Mouse (Mus musculus) ES-E14 (cell line): Measurements from ENCODE around the gene Olfr508. TPM values are rescaled to one million over a fixed set of nuclear protein-coding genes. Genes with fewer than 3 reads are reported as not detected.
"Not testable (repeated sequence)": the region's sequence is repeated elsewhere in the genome, so short reads cannot be mapped to it uniquely, and the experiment has no call there.

Source experiments
- DNase-seq: peaks from one replicate; pipeline ENCODE4 v3.0.0-alpha.2; 2013; ENCODE audit warnings: low read depth, low spot score
- H3K27ac ChIP-seq: 2 replicates; pipeline ENCODE4 v1.5.1; 2012; ENCODE audit warnings: low read depth, mild to moderate bottlenecking, low read length, moderate library complexity, mixed read lengths; ENCODE audit not compliant: poor library complexity, insufficient read depth, severe bottlenecking
- H3K36me3 ChIP-seq: 2 replicates; pipeline ENCODE4 v1.6.1; 2012; ENCODE audit warnings: mild to moderate bottlenecking, low read length, moderate library complexity, mixed read lengths; ENCODE audit not compliant: control insufficient read depth, poor library complexity, insufficient read depth, severe bottlenecking
- H3K4me1 ChIP-seq, 2 experiments: fragments of 150-350 bp in 1 of 2; sonication (generic) in 1 of 2; 2 replicates each; pipeline ENCODE4 v1.6.1; 2012; ENCODE audit warnings: low read length in 2 of 2, mild to moderate bottlenecking in 1 of 2, mixed read lengths in 1 of 2; ENCODE audit not compliant: control insufficient read depth in 2 of 2, insufficient read depth in 2 of 2, poor library complexity in 1 of 2
- H3K4me3 ChIP-seq, 2 experiments: fragments of 150-350 bp in 1 of 2; sonication (generic) in 1 of 2; 2 replicates each; pipeline ENCODE4 v1.5.1; 2012; ENCODE audit warnings: low read length in 2 of 2, low read depth in 1 of 2, mild to moderate bottlenecking in 1 of 2, mixed read lengths in 1 of 2; ENCODE audit not compliant: insufficient read depth in 1 of 2, poor library complexity in 1 of 2, severe bottlenecking in 1 of 2
- H3K9ac ChIP-seq: 2 replicates; pipeline ENCODE4 v1.6.1; 2012; ENCODE audit warnings: low read depth, mild to moderate bottlenecking, low read length, mixed read lengths; ENCODE audit not compliant: poor library complexity, insufficient read depth, severe bottlenecking
- H3K9me3 ChIP-seq: fragments of 150-350 bp; sonication (generic); 2 replicates; pipeline ENCODE4 v1.6.1; 2012; ENCODE audit warnings: low read depth, mild to moderate bottlenecking, low read length; ENCODE audit not compliant: control insufficient read depth, insufficient read depth
- CHD2 ChIP-seq: IDR thresholded peaks from 2 replicates; pipeline ENCODE4 v1.6.1; 2014; ENCODE audit warnings: mild to moderate bottlenecking, low read depth, low read length, inconsistent platforms
- HCFC1 ChIP-seq: IDR thresholded peaks from 2 replicates; pipeline ENCODE4 v1.6.1; 2012; ENCODE audit warnings: low read length, inconsistent platforms, borderline replicate concordance; ENCODE audit not compliant: insufficient read depth
- MAFK ChIP-seq: IDR thresholded peaks from 2 replicates; pipeline ENCODE4 v1.6.1; 2014; ENCODE audit warnings: mild to moderate bottlenecking, low read depth, low read length, inconsistent platforms; ENCODE audit not compliant: insufficient read depth
- ZC3H11A ChIP-seq: IDR thresholded peaks from 2 replicates; pipeline ENCODE4 v1.6.1; 2012; ENCODE audit warnings: low read depth, mild to moderate bottlenecking, inconsistent platforms, low read length, borderline replicate concordance
- ZNF384 ChIP-seq: IDR thresholded peaks from 2 replicates; pipeline ENCODE4 v1.6.1; 2012; ENCODE audit warnings: low read depth, low read length, inconsistent platforms
- in situ Hi-C, 2 experiments: fragments of 600-800 bp; cut with MboI; formaldehyde crosslinking; loops; one replicate each; pipeline ENCODE4 v1.15.1; 2025; ENCODE audit warnings: low sequenced_read_pairs in 2 of 2, inconsistent platforms in 1 of 2; ENCODE audit not compliant: unreplicated experiment in 2 of 2
- total RNA-seq: library from RNA; depleted of rRNA; stranded (reverse); fragments of 300-350 nt; gene quantifications from 2 replicates; pipeline ENCODE4 v1.2.3, GENCODE M21; 2012

The Olfr508 gene
- total RNA-seq, 1 experiment = not detected

DNA sequence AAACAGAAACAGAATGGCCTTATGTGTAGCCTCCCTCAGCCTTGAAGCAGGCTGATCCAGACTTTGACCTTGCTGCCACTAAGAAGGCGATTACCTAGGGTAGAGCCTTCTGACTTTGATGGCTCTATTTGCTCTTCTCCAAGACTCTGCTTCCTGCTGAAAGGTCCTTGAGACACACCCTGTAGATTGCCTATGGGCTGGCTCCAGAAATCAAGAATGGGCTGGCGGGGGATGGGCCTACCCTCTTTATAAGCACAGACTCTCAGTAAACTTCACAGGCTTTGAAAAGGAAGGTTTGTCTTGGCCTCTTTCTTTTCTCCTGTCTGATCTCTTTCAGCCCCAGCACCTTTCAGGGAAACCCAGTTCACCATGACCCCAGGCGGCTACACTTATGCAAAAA, 13.0 kb upstream of the Olfr508 start:
- in situ Hi-C loops, H3K9ac ChIP-seq, H3K27ac ChIP-seq, H3K4me1 ChIP-seq, DNase-seq, H3K36me3 ChIP-seq, H3K4me3 ChIP-seq, H3K9me3 ChIP-seq: not testable (repeated sequence)
- peak; percentile 88; the same call in 1 of the 2 replicates for TF ChIP-seq ZNF384

DNA sequence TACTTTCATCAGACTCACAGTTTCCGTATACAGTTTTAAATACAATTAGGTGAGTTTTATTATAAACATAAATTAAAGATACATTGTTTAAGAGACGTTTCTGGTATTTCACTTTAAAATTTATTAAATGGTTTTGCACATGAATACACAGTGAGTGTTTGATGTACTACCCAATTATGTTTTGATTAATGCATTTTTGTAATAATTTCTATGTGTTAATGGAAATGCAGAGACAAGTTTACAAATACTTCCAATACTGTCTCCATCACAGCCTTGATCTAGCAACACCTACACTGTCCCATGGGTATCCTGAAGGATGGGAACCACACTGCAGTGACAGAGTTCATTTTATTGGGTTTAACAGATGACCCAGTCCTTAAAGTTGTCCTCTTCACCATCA, 8.3 kb upstream of the Olfr508 start, which contains the start of gene Olfr507:
Olfr507 (plus strand) TSS at position 301 of the 400 bp plus-strand sequence.
- no peak for TF ChIP-seq MAFK
- TF ChIP-seq CHD2 = no peak
- no peak for TF ChIP-seq ZC3H11A
- TF ChIP-seq ZNF384 = no peak
- no peak for TF ChIP-seq HCFC1
- in situ Hi-C loops = no loop called here
- DNase-seq = no peak

DNA sequence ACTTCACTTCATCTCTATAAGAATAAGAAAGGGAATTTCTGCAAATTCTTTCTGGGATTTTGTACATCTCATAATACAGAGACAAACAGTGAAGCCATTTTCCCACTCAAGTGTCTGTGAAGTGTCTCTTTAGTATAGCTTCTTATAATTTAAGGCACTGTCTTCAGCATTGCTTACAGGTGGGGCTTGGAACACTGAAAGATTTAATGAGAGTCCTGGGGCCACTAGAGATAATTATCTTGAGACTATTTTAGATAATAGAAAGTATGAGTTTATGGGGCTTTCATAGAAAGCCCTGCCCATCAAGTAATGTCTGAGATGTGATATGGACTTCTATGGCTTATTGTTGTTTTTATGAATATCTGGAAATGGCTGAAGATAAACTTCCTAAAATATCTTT, 22.0 kb downstream of the Olfr508 start, which contains the start of gene Olfr509:
Olfr509 (minus strand) TSS at position 101 of the 400 bp plus-strand sequence.
- Histone ChIP-seq H3K4me1 (no peaks in the 10 kb centered on the region), H3K9me3 (no peaks in the 10 kb centered on the region), H3K27ac (no peak within 1 kb of the TSS), H3K9ac (no peak within 1 kb of the TSS), H3K36me3 (no peaks in the 10 kb centered on the region), H3K4me3 (no peak within 1 kb of the TSS)
- no peak for DNase-seq
- in situ Hi-C loops = no loop called here
- TF ChIP-seq CHD2 (no peak), MAFK (no peak), HCFC1 (no peak), ZC3H11A (no peak), ZNF384 (no peak)

More for the DNA sequence above, 8.3 kb upstream of the Olfr508 start, which contains the start of gene Olfr507:
- H3K4me3 ChIP-seq = no peak within 1 kb of the TSS
- no peak within 1 kb of the TSS for H3K27ac ChIP-seq
- H3K36me3 ChIP-seq = no peaks in the 10 kb centered on the region
- no peak within 1 kb of the TSS for H3K9ac ChIP-seq
- no peaks in the 10 kb centered on the region for H3K9me3 ChIP-seq
- H3K4me1 ChIP-seq = no peaks in the 10 kb centered on the region

DNA sequence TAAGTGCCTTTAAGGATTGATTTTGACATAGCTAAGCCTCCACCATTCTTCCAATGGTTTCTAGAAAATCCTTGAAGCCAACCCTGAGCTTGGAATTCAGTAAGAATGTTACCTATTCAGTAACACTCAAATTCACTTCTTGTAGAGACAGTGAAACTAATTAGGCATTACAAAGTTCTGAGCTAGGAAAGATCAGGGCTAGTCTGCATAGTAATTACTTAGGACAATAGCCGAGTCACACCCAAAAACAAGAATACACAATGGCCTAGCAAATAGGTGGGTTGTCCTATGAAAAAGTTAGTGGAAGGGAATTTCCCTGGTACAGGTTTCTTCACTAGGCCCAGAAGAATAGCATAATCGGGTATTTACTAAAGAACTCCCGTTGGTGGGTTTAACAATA, 32.6 kb downstream of the Olfr508 start:
- H3K36me3 ChIP-seq = no peaks in the 10 kb centered on the region
- peaks cover 0 to 1% of the 10 kb centered on the region in 2 experiments; a peak in 1 of 4 replicates for H3K4me1 ChIP-seq
- no peak overlapping the region for H3K27ac ChIP-seq
- in situ Hi-C loops = no loop called here
- 0 out of 2 replicates have a peak, but pooled peaks have one; percentile 33 for TF ChIP-seq CHD2
- TF ChIP-seq MAFK = no peak
- TF ChIP-seq ZNF384 = no peak
- TF ChIP-seq ZC3H11A = no peak
- no peaks in the 10 kb centered on the region for H3K9me3 ChIP-seq
- peak; percentile 33 for DNase-seq
- no peak overlapping the region for H3K9ac ChIP-seq
- no peak overlapping the region for H3K4me3 ChIP-seq

DNA sequence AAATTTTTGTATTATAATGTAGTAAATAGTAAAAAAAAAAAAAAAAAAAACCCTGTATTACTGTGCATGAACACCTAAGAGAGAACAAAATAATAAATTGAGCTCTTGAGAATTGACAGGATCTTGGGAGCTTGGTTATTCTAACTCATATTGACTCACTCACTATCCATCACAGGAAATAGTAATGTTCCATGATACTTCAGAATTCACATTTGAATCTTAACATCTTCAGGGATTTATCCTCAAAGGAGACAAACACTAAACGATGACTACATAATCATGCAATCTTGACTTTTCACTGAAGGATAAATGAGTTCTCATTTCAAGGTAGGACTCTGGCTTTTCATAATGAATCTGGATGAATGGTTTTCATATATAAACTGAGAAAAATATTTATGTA, 36.3 kb downstream of the Olfr508 start, which contains the start of gene Olfr510:
Olfr510 (plus strand) TSS at position 301 of the 400 bp plus-strand sequence.
- H3K36me3 ChIP-seq = no peaks in the 10 kb centered on the region
- DNase-seq = no peak
- peaks cover 0 to 1% of the 10 kb centered on the region in 2 experiments; a peak in 1 of 4 replicates for H3K4me1 ChIP-seq
- no peak within 1 kb of the TSS for H3K9ac ChIP-seq
- in situ Hi-C loops = no loop called here
- no peak within 1 kb of the TSS for H3K4me3 ChIP-seq
- H3K9me3 ChIP-seq = no peaks in the 10 kb centered on the region
- no peak within 1 kb of the TSS for H3K27ac ChIP-seq
- TF ChIP-seq MAFK (no peak), HCFC1 (no peak), ZNF384 (no peak), ZC3H11A (no peak), CHD2 (no peak)
